Mouse (Mus musculus) liver, embryonic 15.5 days (tissue): ENCODE results near the gene Slc25a26. TPM values are rescaled to one million over a fixed set of nuclear protein-coding genes. Genes with fewer than 3 reads are reported as not detected.

ENCODE experiments used
- ATAC-seq: fragments of 200-750 bp; cut with Nextera tagmentation; 2 replicates; pipeline ENCODE4 v1.8.0; 2017; ENCODE audit warnings: moderate number of reproducible peaks, mild to moderate bottlenecking, moderate library complexity; ENCODE audit not compliant: insufficient read depth
- H3K27ac ChIP-seq: fragments of 300-500 bp; sonication (generic); replicated peaks from 2 replicates; pipeline ENCODE4 v1.5.1; 2015; ENCODE audit warnings: mild to moderate bottlenecking, inconsistent platforms
- H3K27me3 ChIP-seq: fragments of 300-500 bp; sonication (generic); 2 replicates; pipeline ENCODE4 v1.6.1; 2015; ENCODE audit warnings: mild to moderate bottlenecking, inconsistent platforms
- H3K36me3 ChIP-seq: fragments of 300-500 bp; sonication (generic); replicated peaks from 2 replicates; pipeline ENCODE4 v1.6.1; 2015; ENCODE audit warnings: moderate library complexity, mild to moderate bottlenecking, inconsistent platforms
- H3K4me1 ChIP-seq: fragments of 300-500 bp; sonication (generic); replicated peaks from 2 replicates; pipeline ENCODE4 v1.6.1; 2015; ENCODE audit warnings: inconsistent platforms
- H3K4me2 ChIP-seq: fragments of 300-500 bp; sonication (generic); 2 replicates; pipeline ENCODE4 v1.6.1; 2015; ENCODE audit warnings: moderate library complexity, mild to moderate bottlenecking, inconsistent platforms
- H3K4me3 ChIP-seq: fragments of 300-500 bp; sonication (generic); replicated peaks from 2 replicates; pipeline ENCODE4 v1.5.1; 2015; ENCODE audit warnings: mild to moderate bottlenecking, inconsistent platforms
- H3K9ac ChIP-seq: fragments of 300-500 bp; sonication (generic); 2 replicates; pipeline ENCODE4 v1.6.1; 2015; ENCODE audit warnings: moderate library complexity, mild to moderate bottlenecking, inconsistent platforms
- H3K9me3 ChIP-seq: fragments of 300-500 bp; sonication (generic); replicated peaks from 2 replicates; pipeline ENCODE4 v1.6.1; 2016; ENCODE audit warnings: inconsistent platforms
- WGBS: fragments of 180-500 bp; shearing (Covaris S2); methylation state at CpG from one replicate; pipeline ENCODE4 v1.1.7; 2015; ENCODE audit warnings: mixed read lengths; ENCODE audit not compliant: insufficient replicate concordance; 5-methylcytosine and 5-hydroxymethylcytosine counted together
- polyA plus RNA-seq: library from polyadenylated mRNA; unstranded; fragments of >200 nt; fragmentation: Nextera tagmentation; extraction: Ambion mirVana; gene quantifications from 2 replicates; pipeline ENCODE4 v1.2.1, GENCODE M21; 2015

Gene Slc25a26
- polyA plus RNA-seq, 1 experiment from 2014 or later, result 2.5 TPM

- ATAC-seq, result no peak
- H3K4me2 ChIP-seq, result no peak overlapping the region
- H3K4me1 ChIP-seq, result no peaks in the 10 kb centered on the region
- H3K4me3 ChIP-seq, result no peak overlapping the region
- no peak overlapping the region for H3K9ac ChIP-seq
- H3K9me3 ChIP-seq, result no peaks in the 10 kb centered on the region
- H3K27ac ChIP-seq, result no peak overlapping the region
- no peaks in the 10 kb centered on the region for H3K36me3 ChIP-seq
- WGBS, result 59% methylated on average over 4 of the region's 4 CpGs
- no peaks in the 10 kb centered on the region for H3K27me3 ChIP-seq
Observed at GRCm38 (mm10) chr6:94584976-94585375, 84.8 kb downstream of the Slc25a26 start.

- WGBS, result 70% methylated on average over 4 of the region's 4 CpGs
- Histone ChIP-seq H3K27ac (no peak overlapping the region), H3K4me2 (no peak overlapping the region), H3K9ac (no peak overlapping the region), H3K4me1 (no peaks in the 10 kb centered on the region), H3K36me3 (no peaks in the 10 kb centered on the region), H3K4me3 (no peak overlapping the region), H3K27me3 (no peaks in the 10 kb centered on the region), H3K9me3 (no peaks in the 10 kb centered on the region)
- ATAC-seq, result no peak
Observed at GRCm38 (mm10) chr6:94588365-94588764, 88.2 kb downstream of the Slc25a26 start.

GRCm38 (mm10) chr6:94592243-94592642 is 92.1 kb downstream of the Slc25a26 start:
- H3K4me3 ChIP-seq, result no peak overlapping the region
- H3K36me3 ChIP-seq, result no peaks in the 10 kb centered on the region
- no peak overlapping the region for H3K9ac ChIP-seq
- no peaks in the 10 kb centered on the region for H3K9me3 ChIP-seq
- H3K27me3 ChIP-seq, result no peaks in the 10 kb centered on the region
- H3K27ac ChIP-seq, result no peak overlapping the region
- no peak overlapping the region for H3K4me2 ChIP-seq
- 70% methylated on average over 8 of the region's 8 CpGs for WGBS
- no peaks in the 10 kb centered on the region for H3K4me1 ChIP-seq
- ATAC-seq, result no peak

GRCm38 (mm10) chr6:94592710-94593109 is 92.6 kb downstream of the Slc25a26 start:
- Histone ChIP-seq H3K9me3 (no peaks in the 10 kb centered on the region), H3K4me2 (no peak overlapping the region), H3K36me3 (no peaks in the 10 kb centered on the region), H3K27ac (no peak overlapping the region), H3K4me1 (no peaks in the 10 kb centered on the region), H3K27me3 (no peaks in the 10 kb centered on the region), H3K9ac (no peak overlapping the region), H3K4me3 (no peak overlapping the region)
- ATAC-seq, result no peak
- WGBS, result 47% methylated on average over 4 of the region's 4 CpGs

GRCm38 (mm10) chr6:94594096-94594665 is 94.0 kb downstream of the Slc25a26 start:
- no peak for ATAC-seq
- Histone ChIP-seq H3K4me1 (no peaks in the 10 kb centered on the region), H3K9me3 (no peaks in the 10 kb centered on the region), H3K27ac (no peak overlapping the region), H3K36me3 (no peaks in the 10 kb centered on the region), H3K27me3 (no peaks in the 10 kb centered on the region), H3K4me3 (no peak overlapping the region), H3K4me2 (no peak overlapping the region), H3K9ac (no peak overlapping the region)
- WGBS, result 65% methylated on average over 6 of the region's 6 CpGs

- Histone ChIP-seq H3K36me3 (no peaks in the 10 kb centered on the region), H3K9ac (no peak overlapping the region), H3K9me3 (no peaks in the 10 kb centered on the region), H3K27ac (no peak overlapping the region), H3K4me1 (no peaks in the 10 kb centered on the region), H3K4me2 (no peak overlapping the region), H3K27me3 (no peaks in the 10 kb centered on the region), H3K4me3 (no peak overlapping the region)
- WGBS, result 84% methylated on average over 11 of the region's 11 CpGs
- no peak for ATAC-seq
Observed at GRCm38 (mm10) chr6:94594711-94595110, 94.6 kb downstream of the Slc25a26 start.

- no peaks in the 10 kb centered on the region for H3K27me3 ChIP-seq
- no peaks in the 10 kb centered on the region for H3K36me3 ChIP-seq
- no peaks in the 10 kb centered on the region for H3K9me3 ChIP-seq
- no peaks in the 10 kb centered on the region for H3K4me1 ChIP-seq
- 70% methylated on average over 5 of the region's 5 CpGs for WGBS
- ATAC-seq, result no peak
- no peak overlapping the region for H3K9ac ChIP-seq
- no peak overlapping the region for H3K27ac ChIP-seq
- H3K4me3 ChIP-seq, result no peak overlapping the region
- no peak overlapping the region for H3K4me2 ChIP-seq
Observed at GRCm38 (mm10) chr6:94595206-94595605, 95.1 kb downstream of the Slc25a26 start.

- Histone ChIP-seq H3K9me3 (no peaks in the 10 kb centered on the region), H3K4me2 (no peak overlapping the region), H3K4me1 (no peaks in the 10 kb centered on the region), H3K36me3 (no peaks in the 10 kb centered on the region), H3K27ac (no peak overlapping the region), H3K4me3 (no peak overlapping the region), H3K9ac (no peak overlapping the region), H3K27me3 (no peaks in the 10 kb centered on the region)
- WGBS, result 68% methylated on average over 14 of the region's 14 CpGs
- no peak for ATAC-seq
Observed at GRCm38 (mm10) chr6:94596051-94596760, 96.1 kb downstream of the Slc25a26 start.

- no peaks in the 10 kb centered on the region for H3K36me3 ChIP-seq
- no peaks in the 10 kb centered on the region for H3K27me3 ChIP-seq
- no peak overlapping the region for H3K4me3 ChIP-seq
- WGBS, result 65% methylated on average over 10 of the region's 10 CpGs
- H3K4me1 ChIP-seq, result no peaks in the 10 kb centered on the region
- no peak overlapping the region for H3K4me2 ChIP-seq
- no peak overlapping the region for H3K9ac ChIP-seq
- no peaks in the 10 kb centered on the region for H3K9me3 ChIP-seq
- H3K27ac ChIP-seq, result no peak overlapping the region
- ATAC-seq, result no peak
Observed at GRCm38 (mm10) chr6:94596761-94597485, 96.8 kb downstream of the Slc25a26 start.

GRCm38 (mm10) chr6:94598421-94598820 is 98.3 kb downstream of the Slc25a26 start:
- Histone ChIP-seq H3K9ac (no peak overlapping the region), H3K36me3 (no peaks in the 10 kb centered on the region), H3K9me3 (no peaks in the 10 kb centered on the region), H3K27me3 (no peaks in the 10 kb centered on the region), H3K27ac (no peak overlapping the region), H3K4me3 (no peak overlapping the region), H3K4me1 (no peaks in the 10 kb centered on the region), H3K4me2 (no peak overlapping the region)
- 88% methylated on average over 12 of the region's 12 CpGs for WGBS
- no peak for ATAC-seq

GRCm38 (mm10) chr6:94599016-94599415 is 98.9 kb downstream of the Slc25a26 start:
- ATAC-seq, result peak; percentile 51
- no peaks in the 10 kb centered on the region for H3K9me3 ChIP-seq
- H3K4me3 ChIP-seq, result no peak overlapping the region
- H3K36me3 ChIP-seq, result peaks cover 4% of the 10 kb centered on the region; the same call in 1 of the 2 replicates
- H3K27ac ChIP-seq, result no peak overlapping the region
- no peak overlapping the region for H3K9ac ChIP-seq
- WGBS, result 70% methylated on average over 13 of the region's 13 CpGs
- no peaks in the 10 kb centered on the region for H3K4me1 ChIP-seq
- H3K4me2 ChIP-seq, result no peak overlapping the region
- no peaks in the 10 kb centered on the region for H3K27me3 ChIP-seq
